Mouse (Mus musculus) stomach, embryonic 15.5 days (tissue): ENCODE measurements around the gene Sox2. TPM values are rescaled to one million over a fixed set of nuclear protein-coding genes. Genes with fewer than 3 reads are reported as not detected.

Experiments used
- ATAC-seq: fragments of 200-750 bp; cut with Nextera tagmentation; 2 replicates; pipeline ENCODE4 v1.8.0; 2017; ENCODE audit warnings: low read depth, moderate number of reproducible peaks, moderate TSS enrichment; ENCODE audit not compliant: insufficient read depth, low FRiP score
- H3K27ac ChIP-seq: fragments of 300-500 bp; sonication (generic); 2 replicates; pipeline ENCODE4 v1.5.1; 2015; ENCODE audit warnings: mild to moderate bottlenecking, inconsistent platforms
- H3K27me3 ChIP-seq: fragments of 300-500 bp; sonication (generic); replicated peaks from 2 replicates; pipeline ENCODE4 v1.6.1; 2015; ENCODE audit warnings: inconsistent platforms
- H3K36me3 ChIP-seq: fragments of 300-500 bp; sonication (generic); 2 replicates; pipeline ENCODE4 v1.6.1; 2015; ENCODE audit warnings: inconsistent platforms
- H3K4me1 ChIP-seq: fragments of 300-500 bp; sonication (generic); 2 replicates; pipeline ENCODE4 v1.6.1; 2015; ENCODE audit warnings: inconsistent platforms
- H3K4me2 ChIP-seq: fragments of 300-500 bp; sonication (generic); 2 replicates; pipeline ENCODE4 v1.6.1; 2015; ENCODE audit warnings: mild to moderate bottlenecking, inconsistent platforms
- H3K4me3 ChIP-seq: fragments of 300-500 bp; sonication (generic); replicated peaks from 2 replicates; pipeline ENCODE4 v1.5.1; 2015; ENCODE audit warnings: inconsistent platforms
- H3K9ac ChIP-seq: fragments of 300-500 bp; sonication (generic); 2 replicates; pipeline ENCODE4 v1.6.1; 2015; ENCODE audit warnings: inconsistent platforms
- H3K9me3 ChIP-seq: fragments of 300-500 bp; sonication (generic); 2 replicates; pipeline ENCODE4 v1.6.1; 2016; ENCODE audit warnings: inconsistent platforms
- WGBS: fragments of 180-500 bp; shearing (Covaris S2); methylation state at CpG from one replicate; pipeline ENCODE4 v1.1.7; 2015; 5-methylcytosine and 5-hydroxymethylcytosine counted together
- microRNA counts: library from miRNA; unstranded; fragments of <30 nt; microRNA quantifications from one replicate; lab custom pipeline; 2016
- microRNA-seq: library from miRNA; unstranded; fragments of <30 nt; microRNA quantifications from one replicate; pipeline ENCODE4, GENCODE M21; 2016
- polyA plus RNA-seq: library from polyadenylated mRNA; unstranded; fragments of >200 nt; fragmentation: Nextera tagmentation; extraction: Ambion mirVana; gene quantifications from 2 replicates; pipeline ENCODE4 v1.2.1, GENCODE M21; 2015

Gene Sox2
- polyA plus RNA-seq, 1 experiment from 2014 or later, result 14.0 TPM

- no peak for ATAC-seq
- WGBS, result 25% methylated on average over 3 of the region's 3 CpGs
- H3K27ac ChIP-seq, result no peak overlapping the region
- H3K9ac ChIP-seq, result no peak overlapping the region
- H3K9me3 ChIP-seq, result no peaks in the 10 kb centered on the region
- H3K4me3 ChIP-seq, result no peak overlapping the region
- no peaks in the 10 kb centered on the region for H3K27me3 ChIP-seq
- no peaks in the 10 kb centered on the region for H3K4me1 ChIP-seq
- H3K36me3 ChIP-seq, result no peaks in the 10 kb centered on the region
- H3K4me2 ChIP-seq, result no peak overlapping the region
Observed at GRCm38 (mm10) chr3:34679921-34680320, 29.7 kb downstream of the Sox2 start.

GRCm38 (mm10) chr3:34688072-34688471 is 37.9 kb downstream of the Sox2 start:
- 73% methylated on average over 6 of the region's 6 CpGs for WGBS
- H3K36me3 ChIP-seq, result no peaks in the 10 kb centered on the region
- H3K27me3 ChIP-seq, result no peaks in the 10 kb centered on the region

GRCm38 (mm10) chr3:34691703-34692393 is 41.6 kb downstream of the Sox2 start:
- H3K4me1 ChIP-seq, result no peaks in the 10 kb centered on the region
- H3K36me3 ChIP-seq, result no peaks in the 10 kb centered on the region
- 18% methylated on average over 20 of the region's 20 CpGs for WGBS
- no peak overlapping the region for H3K27ac ChIP-seq
- no peaks in the 10 kb centered on the region for H3K27me3 ChIP-seq
- no peaks in the 10 kb centered on the region for H3K9me3 ChIP-seq
- peak overlapping the region; percentile 26; the same call in 1 of the 2 replicates for H3K4me3 ChIP-seq
- peak; percentile 35; the same call in 1 of the 2 replicates for ATAC-seq
- no peak overlapping the region for H3K9ac ChIP-seq
- peak overlapping the region; percentile 61 for H3K4me2 ChIP-seq

More at GRCm38 (mm10) chr3:34688072-34688471, 37.9 kb downstream of the Sox2 start:
- Histone ChIP-seq H3K4me1 (no peaks in the 10 kb centered on the region), H3K27ac (no peak overlapping the region), H3K4me3 (no peak overlapping the region), H3K9me3 (no peaks in the 10 kb centered on the region), H3K9ac (no peak overlapping the region), H3K4me2 (no peak overlapping the region)
- no peak for ATAC-seq

- Histone ChIP-seq H3K9ac (no peak overlapping the region), H3K4me1 (no peaks in the 10 kb centered on the region), H3K27me3 (no peaks in the 10 kb centered on the region), H3K9me3 (no peaks in the 10 kb centered on the region), H3K36me3 (no peaks in the 10 kb centered on the region), H3K4me2 (peak overlapping the region; percentile 61), H3K27ac (no peak overlapping the region), H3K4me3 (peak overlapping the region; percentile 26; the same call in 1 of the 2 replicates)
- no peak for ATAC-seq
- WGBS, result 25% methylated on average over 11 of the region's 15 CpGs
Observed at GRCm38 (mm10) chr3:34692394-34692745, 42.2 kb downstream of the Sox2 start.

MicroRNAs encoded within 50 kb of the gene (microRNA counts, 519-probe panel; counts per million panel counts)
- microRNA mmu-miR-1897-3p (lab: Ali Mortazavi, UCI), result not detected

Small RNA genes lying within 50 kb of the gene (microRNA-seq; reads per million reads assigned to microRNA genes)
- not detected for gene Mir1897
